Mouse (Mus musculus) liver, adult 2 months (tissue): ENCODE measurements around the gene Elavl1.

ENCODE experiments used
- CTCF ChIP-seq: fragments of 200-500 bp; IDR thresholded peaks from 2 replicates; pipeline ENCODE4 v1.5.1; 2011; ENCODE audit warnings: low read depth, low read length, control low read depth
- POLR2A ChIP-seq: fragments of 200-500 bp; IDR thresholded peaks from 2 replicates; pipeline ENCODE4 v1.6.1; 2011; ENCODE audit warnings: low read length, control low read depth; ENCODE audit not compliant: insufficient read depth; ENCODE audit errors: extremely low read depth

GRCm38 (mm10) chr8:4304124-4304547 lies 21.1 kb downstream of the Elavl1 start:
- TF ChIP-seq CTCF = no peak
- no peak for TF ChIP-seq POLR2A
